Mouse (Mus musculus): ENCODE measurements at regions not wholly inside any gene's neighbourhood (a gene's known extent, or its start where the extent isn't known, plus 50 kb on each side); places are given as distances from the start of the nearest gene placed in this dataset.

- TF ChIP-seq POLR2A (IDR thresholded peaks at IDR 0.05; ENCODE audit: extremely low read depth, insufficient read depth, low read length), result no peak
- TF ChIP-seq CTCF (IDR thresholded peaks at IDR 0.05; ENCODE audit: extremely low read depth, insufficient read depth, low read length), result no peak
Observed at GRCm38 (mm10) chr8:34744682-34745081, 633.1 kb upstream of the Gm10131 start.

Data from cortical plate, adult 2 months (tissue).